Mouse (Mus musculus) left cerebral cortex, postnatal 4 days (tissue): Measurements from ENCODE around the gene Fam166a. TPM values are rescaled to one million over a fixed set of nuclear protein-coding genes. Genes with fewer than 3 reads are reported as not detected.
"Not testable (repeated sequence)": the region's sequence is repeated elsewhere in the genome, so short reads cannot be mapped to it uniquely, and the experiment has no call there.

Experiments used
- DNase-seq: peaks from one replicate; pipeline ENCODE4 v3.0.0-alpha.2; 2022
- intact Hi-C: fragments of 180-260 bp; cut with DNase I; formaldehyde crosslinking; loops from one replicate; pipeline ENCODE4 v1.15.1; 2025
- total RNA-seq, 2 experiments: library from RNA; stranded (reverse); gene quantifications; 2 replicates each; pipeline ENCODE4 v1.2.3; 2021

Gene Fam166a
- total RNA-seq, 2 experiments from 2014 or later, result not detected

DNA sequence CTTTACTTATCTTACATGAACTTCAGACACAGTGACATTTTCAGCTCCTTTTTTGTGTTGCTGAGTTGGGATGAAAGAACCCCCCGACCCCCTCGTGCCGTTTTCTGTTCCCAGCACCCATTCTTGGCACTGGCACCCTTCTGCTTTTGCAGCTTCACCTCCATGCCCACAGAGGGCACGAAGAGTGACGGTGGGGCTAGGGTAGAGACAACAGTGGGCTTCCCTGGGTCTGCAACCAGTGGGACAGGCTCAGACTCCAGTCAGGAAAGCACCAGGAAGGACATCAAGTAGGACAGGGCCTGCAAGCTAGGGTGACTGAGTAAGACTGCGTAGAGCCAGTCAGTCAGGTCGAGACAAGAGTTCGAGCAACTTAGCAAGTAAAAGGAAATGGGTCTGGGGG, 21.8 kb downstream of the Fam166a start:
- DNase-seq, result no peak
- intact Hi-C loops, result no loop called here

DNA sequence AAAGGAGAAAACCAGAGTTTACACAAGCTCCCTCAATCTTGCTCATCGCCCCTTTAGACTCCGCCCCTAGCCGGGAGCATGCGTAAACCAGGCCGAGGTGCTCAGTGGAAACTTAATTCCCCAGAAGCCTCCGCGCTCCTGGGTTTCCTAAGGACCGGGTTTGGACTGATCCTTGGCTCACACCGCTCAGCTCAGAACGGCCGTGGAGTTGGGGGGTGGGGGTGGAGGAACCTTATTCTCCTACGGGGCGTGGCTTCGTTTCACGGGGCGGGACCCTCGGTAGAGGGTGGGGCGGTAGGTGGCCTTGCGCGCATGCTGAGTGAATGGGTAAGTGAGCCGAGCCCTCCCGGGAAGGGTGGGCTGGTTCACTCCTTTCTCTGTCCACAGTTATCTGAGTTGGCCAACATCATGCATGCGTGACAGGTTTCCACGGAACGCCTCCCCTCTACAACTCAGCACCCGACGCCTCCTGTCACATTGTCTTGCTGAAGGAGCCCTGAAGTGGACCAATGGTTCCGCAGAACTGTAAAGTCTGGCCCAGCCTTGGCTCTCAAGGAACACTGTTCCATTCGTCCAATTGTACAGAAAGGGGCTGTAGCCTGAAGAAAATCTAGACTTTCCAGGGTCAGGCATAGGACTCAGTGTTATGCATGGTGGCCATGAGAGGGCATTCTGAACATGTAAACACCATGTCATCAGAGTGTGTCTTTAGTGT, 22.3 kb downstream of the Fam166a start:
- DNase-seq, result peak; percentile 61
- intact Hi-C loops, result no loop called here

DNA sequence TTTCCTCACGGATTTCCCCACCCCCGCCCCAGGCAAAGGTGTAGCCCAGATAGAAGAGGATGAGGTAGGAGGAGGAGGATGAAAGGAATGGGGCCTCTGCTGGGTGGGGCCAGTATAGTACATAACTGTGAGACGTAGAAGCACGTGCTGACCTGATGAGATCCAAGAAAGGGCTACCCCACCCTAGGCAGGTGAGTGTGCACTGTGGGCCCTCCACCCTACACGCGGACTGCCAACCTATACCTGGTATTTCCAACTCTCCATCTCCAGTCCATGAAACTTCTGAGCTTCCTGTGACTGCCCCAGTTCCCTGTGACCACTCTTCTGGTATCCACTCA, 22.9 kb downstream of the Fam166a start:
- intact Hi-C loops, result no loop called here
- no peak for DNase-seq

DNA sequence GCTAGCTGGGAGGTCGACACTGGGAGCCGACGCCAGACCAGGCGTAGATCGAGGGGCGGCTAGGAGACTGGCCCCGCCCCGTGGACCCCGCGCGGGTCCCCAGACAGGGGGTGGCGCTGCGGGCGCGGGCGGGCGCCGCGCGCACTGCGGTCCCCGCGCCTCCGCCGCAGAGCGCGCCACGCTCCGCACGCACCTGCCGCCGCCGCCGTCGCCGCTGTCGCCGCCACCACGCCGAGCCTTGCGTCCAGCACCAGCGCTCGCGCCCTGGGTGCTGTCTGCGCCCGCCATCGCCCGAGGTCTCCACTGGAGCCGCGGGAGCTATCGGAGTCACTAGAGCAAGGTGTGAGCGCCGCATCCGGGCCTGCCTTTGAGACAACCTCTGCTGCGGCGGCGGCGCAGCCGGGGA, 23.6 kb downstream of the Fam166a start, which contains the start of the genes Rnf208 and Cysrt1:
TSS of gene Rnf208 (plus strand) at position 155 of the 406 bp plus-strand sequence.
TSS of gene Cysrt1 (minus strand) at position 352 of the 406 bp plus-strand sequence.
- no peak for DNase-seq
- intact Hi-C loops, result no loop called here

DNA sequence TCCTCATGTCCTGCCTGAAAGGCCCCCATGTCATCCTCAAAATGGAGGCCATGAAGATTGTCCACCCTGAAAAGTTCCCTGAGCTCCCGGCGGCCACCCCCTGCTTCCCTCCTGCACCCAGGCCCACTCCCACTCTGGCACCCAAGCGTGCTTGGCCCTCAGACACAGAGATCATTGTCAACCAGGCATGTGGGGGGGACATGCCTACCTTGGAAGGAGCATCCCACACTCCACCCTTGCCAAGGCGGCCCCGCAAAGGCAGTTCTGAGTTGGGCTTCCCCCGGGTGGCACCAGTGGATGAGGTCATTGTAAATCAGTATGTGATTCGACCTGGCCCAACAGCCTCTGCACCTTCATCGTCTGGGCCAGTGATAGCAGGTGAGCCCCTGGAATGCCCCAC, 24.8 kb downstream of the Fam166a start:
- intact Hi-C loops, result no loop called here
- no peak for DNase-seq

DNA sequence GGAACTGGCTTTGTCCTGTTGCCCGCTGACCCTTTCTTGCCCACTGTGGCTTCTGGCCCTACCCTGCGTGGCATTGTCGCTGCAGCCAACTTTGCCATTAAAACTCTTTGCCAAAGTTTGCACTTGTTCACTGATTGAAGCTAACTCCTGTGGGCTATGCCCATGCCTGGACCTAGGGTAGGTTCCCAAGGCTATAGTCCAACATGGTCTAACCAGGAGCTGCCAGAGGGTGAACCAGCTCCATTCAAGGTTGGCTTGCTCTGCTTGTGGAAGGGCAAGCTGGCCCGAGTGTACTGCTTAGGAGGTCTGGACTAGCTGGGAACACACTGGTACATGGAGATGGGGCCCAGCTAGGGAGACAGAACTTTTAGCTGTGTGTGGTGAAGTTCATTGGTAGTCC, 25.6 kb downstream of the Fam166a start:
- DNase-seq, result no peak
- intact Hi-C loops, result no loop called here

DNA sequence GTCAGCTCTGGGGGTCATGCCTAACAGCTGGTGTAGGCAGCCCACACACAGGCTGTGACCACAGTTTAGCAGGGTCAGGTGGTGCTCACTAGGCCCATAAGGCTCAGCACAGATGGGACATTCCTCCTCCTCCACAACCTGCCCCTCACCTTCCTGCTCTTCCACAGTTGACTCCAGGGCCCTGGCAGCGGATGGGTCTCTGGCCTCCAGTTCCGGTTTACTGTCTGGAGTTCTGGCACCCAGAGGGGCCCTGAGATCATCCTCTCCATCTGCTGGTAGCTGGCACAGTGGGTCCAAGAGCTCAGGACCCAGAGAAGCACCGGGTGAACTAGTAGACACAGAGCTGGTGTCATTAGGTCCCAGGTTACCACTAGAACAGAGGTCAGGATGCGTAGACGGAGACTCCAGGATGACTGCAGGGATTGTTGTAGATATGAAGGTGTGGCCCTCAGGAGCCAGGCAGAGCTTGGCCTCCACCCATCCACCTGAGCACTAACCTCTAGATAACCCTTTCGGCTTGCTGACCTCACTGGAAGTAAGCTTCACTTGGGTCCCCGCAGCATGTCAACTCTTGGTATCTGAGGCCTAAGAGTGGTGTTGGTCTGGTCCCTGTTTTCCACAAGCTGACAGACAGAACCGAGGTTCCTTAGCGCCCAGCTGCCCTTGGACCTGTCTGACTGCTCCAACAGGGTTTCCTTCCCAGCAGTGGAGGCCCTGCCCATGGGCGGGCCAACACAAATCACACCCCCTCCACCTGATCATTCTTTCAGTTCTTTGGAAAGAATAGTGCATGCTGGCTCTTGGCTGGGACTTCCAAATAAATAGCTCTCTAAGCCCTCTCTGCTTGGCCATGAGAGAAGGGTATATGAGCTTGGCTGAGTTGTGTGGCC, 27.9 kb downstream of the Fam166a start, which contains the start of gene AL732309.1:
TSS of gene AL732309.1 (minus strand) at position 681 of the 890 bp plus-strand sequence.
- no peak for DNase-seq
- intact Hi-C loops, result no loop called here

DNA sequence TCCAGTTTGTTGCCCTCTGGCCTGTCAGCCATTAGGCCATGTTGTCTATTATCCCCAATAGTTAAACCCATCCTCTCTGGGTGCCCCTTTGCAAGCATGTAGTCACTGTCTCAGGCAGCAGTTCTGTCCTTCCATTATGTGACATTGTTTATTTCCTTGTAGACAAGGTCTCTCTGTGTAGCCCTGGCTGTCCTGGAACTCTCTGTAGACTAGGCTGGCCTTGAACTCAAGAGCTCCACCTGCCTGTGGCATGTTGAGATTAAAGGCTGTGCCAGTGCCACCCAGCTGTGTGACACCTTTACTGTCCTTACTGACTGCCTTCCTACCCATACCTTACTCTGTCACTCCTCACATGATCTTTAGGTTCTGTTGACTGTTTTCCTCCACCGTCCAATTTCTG, 33.8 kb downstream of the Fam166a start:
- intact Hi-C loops, result no loop called here
- DNase-seq, result no peak

DNA sequence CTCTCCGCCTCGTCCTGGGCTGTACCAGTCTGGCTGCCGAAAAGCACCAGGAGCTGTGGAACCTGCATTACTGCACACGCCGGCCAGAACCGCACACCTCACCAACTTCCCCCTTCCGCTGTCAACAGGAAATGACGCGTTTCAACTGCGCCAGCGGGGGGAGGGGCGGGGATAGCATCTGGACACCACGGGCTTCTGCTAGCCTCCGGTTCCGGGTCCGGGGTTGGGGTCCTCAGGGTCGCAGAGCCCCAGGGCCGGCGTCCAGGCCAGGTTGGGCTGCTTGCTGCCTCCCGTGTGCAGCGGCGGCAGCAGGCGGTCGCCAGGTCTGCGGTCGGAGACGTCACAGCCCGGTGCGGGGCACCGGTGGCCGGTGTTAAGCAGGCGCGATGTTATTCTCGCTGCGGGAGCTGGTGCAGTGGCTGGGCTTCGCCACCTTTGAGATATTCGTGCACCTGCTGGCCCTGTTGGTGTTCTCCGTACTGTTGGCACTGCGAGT, 36.8 kb downstream of the Fam166a start, which contains the start of gene Tmem203:
TSS of gene Tmem203 (plus strand) at position 156 of the 496 bp plus-strand sequence.
- intact Hi-C loops, result loop anchor here (5.0 kb wide), 2 partner anchors 33 to 58 kb away; partner anchors contain the start of genes Tor4a and Tubb4b
- DNase-seq, result peak; percentile 91

DNA sequence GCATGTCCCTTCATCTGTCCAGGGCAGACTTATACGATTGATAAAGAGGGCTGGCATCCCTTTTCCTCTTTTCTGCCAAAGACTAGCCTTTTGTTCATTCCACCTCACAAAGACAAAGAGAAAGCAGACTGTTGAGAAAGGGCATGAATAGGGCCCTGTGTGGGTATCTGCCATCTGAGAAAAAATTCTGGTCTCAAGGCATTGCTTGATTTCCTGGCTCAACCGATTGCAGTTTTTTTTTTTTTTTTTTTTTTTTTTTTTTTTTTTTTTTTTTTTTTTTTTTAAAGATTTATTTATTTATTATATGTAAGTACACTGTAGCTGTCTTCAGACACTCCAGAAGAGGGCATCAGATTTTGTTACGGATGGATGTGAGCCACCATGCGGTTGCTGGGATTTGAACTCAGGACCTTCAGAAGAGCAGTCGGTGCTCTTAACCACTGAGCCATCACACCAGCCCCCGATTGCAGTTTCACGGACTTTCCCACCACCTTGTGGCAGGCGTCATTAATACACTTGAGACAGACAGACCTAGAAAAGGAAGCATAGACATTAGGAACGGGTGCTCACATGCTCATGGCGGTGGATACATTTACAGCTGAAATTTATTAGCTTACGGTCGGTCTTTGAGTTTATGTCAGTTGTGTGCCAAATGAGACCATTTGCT, 38.0 kb downstream of the Fam166a start:
- DNase-seq, result not testable (repeated sequence)

DNA sequence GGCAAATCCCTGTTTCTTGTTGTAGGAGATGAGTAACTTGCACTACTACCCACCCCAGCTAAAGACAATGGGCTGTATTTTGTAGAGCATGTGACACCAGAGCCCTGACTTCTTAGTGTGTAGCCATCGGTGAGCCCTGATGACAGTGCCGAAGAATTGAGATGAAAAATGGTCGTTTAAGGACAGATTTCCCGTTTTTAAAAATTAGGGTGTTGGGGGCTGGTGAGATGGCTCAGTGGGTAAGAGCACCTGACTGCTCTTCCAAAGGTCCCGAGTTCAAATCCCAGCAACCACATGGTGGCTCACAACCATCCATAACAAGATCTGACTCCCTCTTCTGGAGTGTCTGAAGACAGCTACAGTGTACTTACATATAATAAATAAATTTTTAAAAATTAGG, 38.7 kb downstream of the Fam166a start:
- intact Hi-C loops, result loop anchor here (5.0 kb wide), 2 partner anchors 35 to 60 kb away; partner anchors contain the start of genes Tor4a and Tubb4b

More for the DNA sequence above, 38.0 kb downstream of the Fam166a start:
- intact Hi-C loops, result loop anchor here (5.0 kb wide), 2 partner anchors 34 to 59 kb away; partner anchors contain the start of genes Tor4a and Tubb4b

DNA sequence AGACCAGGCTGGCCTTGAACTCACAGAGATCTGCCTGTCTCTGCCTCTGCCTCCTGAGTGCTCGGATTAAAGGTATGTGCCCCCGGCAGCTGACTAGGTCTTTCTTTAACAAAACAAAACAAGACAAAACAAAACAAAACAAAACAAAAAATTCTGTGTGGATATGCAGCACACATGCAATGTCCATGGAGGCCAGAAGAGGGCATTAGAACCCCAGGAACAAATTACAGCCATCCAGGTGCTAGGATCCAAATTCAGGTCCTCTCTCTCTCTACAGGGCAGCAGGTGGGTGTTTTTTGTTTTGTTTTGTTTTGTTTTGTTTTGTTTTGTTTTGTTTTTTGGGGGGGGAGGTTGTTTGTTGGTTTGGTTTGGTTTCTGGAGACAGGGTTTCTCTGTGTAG, 40.3 kb downstream of the Fam166a start:
- intact Hi-C loops, result loop anchor here (5.0 kb wide), 2 partner anchors 37 to 62 kb away; partner anchors contain the start of genes Tor4a and Tubb4b
- DNase-seq, result no peak

More for the DNA sequence above, 38.7 kb downstream of the Fam166a start:
- DNase-seq, result not testable (repeated sequence)

DNA sequence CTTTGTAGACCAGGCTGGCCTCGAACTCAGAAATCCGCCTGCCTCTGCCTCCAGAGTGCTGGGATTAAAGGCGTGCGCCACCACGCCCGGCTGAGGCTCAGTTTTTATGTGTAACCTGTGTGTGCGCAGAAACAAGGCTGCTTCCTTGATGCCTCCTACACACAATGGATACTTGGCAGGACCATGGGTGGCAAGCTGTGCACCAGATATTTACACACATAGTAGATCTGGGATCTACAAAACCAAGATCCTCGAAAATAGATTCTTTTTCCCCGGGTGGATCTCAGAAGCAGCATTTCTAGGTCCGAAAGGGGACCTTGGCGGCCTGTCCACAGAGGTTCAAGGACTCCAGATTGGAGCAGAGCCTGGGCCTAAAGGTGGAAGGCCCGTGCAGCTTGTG, 43.3 kb downstream of the Fam166a start:
- intact Hi-C loops, result no loop called here
- DNase-seq, result no peak

DNA sequence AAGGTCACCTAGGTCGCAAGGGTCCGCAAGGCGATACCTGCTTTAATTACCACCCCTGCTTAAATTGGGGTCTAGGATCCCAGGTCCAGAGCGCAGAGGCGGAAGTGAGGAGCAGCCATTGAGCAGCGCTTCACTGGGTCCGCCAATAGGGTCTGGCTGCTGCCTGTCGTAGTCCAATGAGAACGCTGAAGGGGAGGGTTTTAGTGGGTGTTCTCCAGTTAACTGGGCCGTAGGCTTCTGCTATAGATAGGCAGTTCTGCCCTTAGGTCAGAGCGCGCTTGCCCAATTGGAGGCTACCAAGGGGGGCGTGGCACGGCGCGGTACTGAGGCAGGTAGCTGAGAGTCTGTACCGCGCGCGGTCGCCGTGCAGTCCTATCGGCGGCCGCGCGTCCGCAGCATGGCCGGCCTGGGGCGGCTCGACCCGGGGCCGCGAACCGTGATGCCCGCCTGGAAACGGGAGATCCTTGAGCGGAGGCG, 43.8 kb downstream of the Fam166a start, which contains the start of gene Tprn:
TSS of gene Tprn (plus strand) at position 328 of the 477 bp plus-strand sequence.
- peak; percentile 97 for DNase-seq
- intact Hi-C loops, result no loop called here

DNA sequence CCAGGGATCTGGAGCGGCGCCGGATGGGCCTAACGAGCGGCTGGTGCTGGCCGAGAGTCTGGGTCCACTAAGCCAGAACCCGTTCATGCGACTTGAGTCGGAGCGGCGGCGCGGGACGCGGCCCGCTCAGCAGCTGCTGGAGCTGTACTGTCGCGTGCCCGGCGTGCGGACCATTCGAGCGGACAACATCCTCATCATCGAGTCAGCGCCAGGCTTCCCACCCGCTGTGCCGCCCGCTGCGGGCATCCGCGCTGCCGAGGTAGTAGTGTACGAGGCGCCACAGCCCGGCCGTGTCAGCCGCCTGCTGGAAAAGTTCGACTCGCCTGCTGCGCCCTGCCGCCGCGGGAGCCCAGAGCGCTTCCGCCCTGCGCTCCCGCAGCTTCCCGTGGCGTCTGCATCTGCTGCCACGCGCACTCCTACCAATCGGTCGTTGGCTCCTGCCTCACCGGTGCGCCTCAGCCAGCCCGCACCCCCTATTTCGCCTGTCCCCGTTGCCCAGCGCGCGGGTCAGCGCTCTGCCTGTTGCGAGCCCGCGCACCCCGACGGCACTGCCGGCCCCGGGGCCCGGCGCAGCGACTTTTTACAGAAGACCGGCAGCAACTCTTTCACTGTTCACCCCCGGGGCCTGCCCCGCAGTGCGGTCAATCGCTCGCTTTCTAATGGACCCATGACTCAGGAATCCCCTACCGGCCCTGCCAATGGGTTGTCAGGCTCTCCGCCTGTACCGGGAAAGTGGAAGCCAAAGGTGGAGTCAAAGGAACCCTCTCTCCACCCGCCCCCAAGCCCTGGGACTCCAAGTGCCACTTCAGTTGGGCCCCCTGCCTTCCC, 44.5 kb downstream of the Fam166a start:
- peak; percentile 82 for DNase-seq
- intact Hi-C loops, result no loop called here

DNA sequence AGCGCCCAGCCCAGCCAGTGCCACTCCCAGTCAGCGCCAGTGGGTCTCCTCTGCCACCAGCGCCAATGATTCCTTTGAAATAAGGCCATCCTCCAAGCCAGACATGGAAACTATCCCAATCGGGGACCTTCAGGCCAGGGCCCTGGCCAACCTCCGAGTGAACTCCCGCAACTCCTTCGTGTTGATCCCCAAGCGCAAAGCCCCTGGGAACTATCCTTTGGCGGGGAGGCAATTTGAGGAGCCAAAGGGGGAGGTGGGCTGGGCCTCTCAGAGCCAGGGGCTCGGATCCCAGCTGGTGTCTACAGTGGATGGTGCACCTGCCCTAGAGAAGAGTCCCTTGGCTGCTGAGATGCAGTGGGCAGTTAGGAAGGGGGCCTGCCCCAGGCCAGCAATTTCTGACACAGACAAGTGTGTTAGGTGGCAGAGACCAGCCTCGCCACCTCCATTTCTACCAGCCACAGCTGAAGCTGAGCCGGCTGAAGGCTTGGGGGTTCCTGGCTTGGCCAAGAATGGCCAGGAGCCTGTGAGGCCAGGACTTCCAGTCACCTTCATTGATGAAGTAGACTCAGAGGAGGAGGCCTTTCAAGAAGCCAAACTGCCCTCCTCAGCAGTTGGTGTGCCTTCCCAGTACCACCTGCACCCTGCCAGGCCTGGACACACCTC, 45.2 kb downstream of the Fam166a start:
- intact Hi-C loops, result no loop called here

DNA sequence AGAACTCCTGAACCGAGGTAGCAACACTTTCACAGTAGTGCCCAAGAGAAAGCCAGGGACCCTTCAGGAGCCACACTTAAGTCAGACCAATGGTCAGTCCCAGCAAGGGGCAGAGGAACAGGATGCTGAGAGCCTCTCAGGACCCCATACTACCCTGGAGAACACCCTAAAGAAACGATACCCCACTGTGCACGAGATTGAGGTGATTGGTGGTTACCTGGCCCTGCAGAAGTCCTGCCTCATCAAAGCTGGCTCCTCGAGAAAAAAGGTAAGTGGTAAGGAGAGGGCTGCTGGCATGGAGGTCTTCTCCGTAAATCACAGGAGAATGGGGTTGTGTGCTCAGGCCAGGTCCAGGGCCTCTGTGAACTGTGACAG, 45.7 kb downstream of the Fam166a start:
- DNase-seq, result no peak
- intact Hi-C loops, result no loop called here

More for the DNA sequence above, 45.2 kb downstream of the Fam166a start:
- DNase-seq, result peak; percentile 75

DNA sequence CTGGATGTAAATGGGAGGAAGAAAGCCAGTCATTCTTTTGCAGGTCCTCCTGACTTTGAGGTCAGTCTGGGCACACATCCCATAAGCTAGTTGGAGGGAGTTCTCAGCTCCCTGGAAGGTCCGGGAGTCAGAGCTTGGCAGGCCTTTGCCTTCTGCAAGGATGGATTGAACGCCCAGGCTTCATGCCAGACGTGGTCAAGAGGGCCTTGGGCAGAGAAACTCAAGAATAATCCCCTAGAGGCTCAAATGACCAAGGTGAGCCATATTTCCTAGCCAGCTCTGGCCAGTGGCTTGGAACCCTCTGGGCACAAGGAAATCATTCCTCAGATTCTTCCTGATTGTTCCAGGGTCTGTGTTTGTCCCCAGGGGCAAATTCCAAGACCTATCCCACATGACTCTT, 46.3 kb downstream of the Fam166a start:
- peak; percentile 80 for DNase-seq
- intact Hi-C loops, result no loop called here
